Mouse (Mus musculus): Measurements from ENCODE around the gene Ogfr. TPM values are rescaled to one million over a fixed set of nuclear protein-coding genes. Genes with fewer than 3 reads are reported as not detected.

The Ogfr gene
- polyA plus RNA-seq, 1 experiment from 2014 or later: 94.8 TPM

DNA sequence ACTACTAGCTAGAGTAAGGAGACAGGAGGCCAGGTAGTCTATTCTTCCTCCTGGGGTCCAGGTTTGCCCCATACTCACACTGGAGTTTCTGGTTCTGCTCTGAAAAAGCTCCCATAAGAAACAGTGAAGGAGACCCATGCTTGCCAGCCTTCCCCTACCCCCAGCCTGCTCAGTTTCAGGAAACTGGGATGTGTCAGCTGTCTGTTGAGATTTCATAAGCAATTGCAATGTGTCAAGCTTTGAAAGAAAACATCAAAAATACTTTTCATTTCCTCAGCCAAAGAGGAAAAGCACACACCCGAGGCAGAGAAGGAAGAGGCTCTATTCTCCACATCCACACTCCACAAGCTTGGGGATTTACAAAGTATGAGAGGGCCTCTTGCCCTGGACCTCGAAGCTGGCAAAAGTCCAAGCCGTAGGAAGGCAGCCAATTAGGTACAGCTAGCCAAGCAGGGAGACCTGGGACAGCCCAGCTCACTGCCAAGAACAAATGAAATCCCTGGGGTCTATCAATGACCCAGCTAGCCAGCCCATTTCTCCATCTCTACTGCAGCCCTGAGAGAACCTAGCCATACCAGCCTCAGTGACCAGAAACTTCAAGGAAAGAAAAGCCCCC is 19.9 kb upstream of the Ogfr start:
- ATAC-seq (ENCODE audit: low FRiP score, low read depth): no peak
- H3K9me3 ChIP-seq: no peaks in the 10 kb centered on the region
- H3K36me3 ChIP-seq: no peaks in the 10 kb centered on the region
- no peaks in the 10 kb centered on the region for H3K27me3 ChIP-seq (replicated peaks)
- no peak overlapping the region for H3K4me3 ChIP-seq
- no peak overlapping the region for H3K4me2 ChIP-seq (replicated peaks)
- no peak overlapping the region for H3K27ac ChIP-seq
- H3K4me1 ChIP-seq: 0 out of 2 replicates have a peak, but pooled peaks cover 4% of the 10 kb centered on the region
- no peak overlapping the region for H3K9ac ChIP-seq
- WGBS: 63% methylated on average over 3 of the region's 3 CpGs

DNA sequence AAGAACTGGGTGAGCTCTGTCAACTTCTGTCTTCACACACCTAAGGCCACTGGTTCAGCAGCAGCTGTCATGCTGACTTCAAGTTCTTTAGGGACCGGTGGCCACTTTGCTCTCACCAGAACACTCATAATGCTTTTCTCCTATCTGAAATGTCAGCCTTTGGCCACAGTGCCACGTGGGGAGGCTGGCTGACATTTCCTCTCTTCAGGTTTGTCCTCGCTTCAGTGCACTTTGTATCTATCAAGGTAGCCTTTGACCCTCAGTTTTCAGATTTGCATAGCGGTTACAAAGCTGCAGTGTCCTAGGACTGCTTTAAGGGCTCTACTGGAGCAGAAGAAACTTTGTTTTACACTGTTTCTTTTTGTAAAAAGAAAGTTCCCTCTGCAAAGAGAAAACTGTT is 12.6 kb upstream of the Ogfr start:
- Histone ChIP-seq H3K27me3 (replicated peaks) (no peaks in the 10 kb centered on the region), H3K4me1 (no peaks in the 10 kb centered on the region), H3K9me3 (no peaks in the 10 kb centered on the region), H3K4me2 (replicated peaks) (no peak overlapping the region), H3K27ac (no peak overlapping the region), H3K36me3 (no peaks in the 10 kb centered on the region), H3K9ac (no peak overlapping the region), H3K4me3 (no peak overlapping the region)
- no peak for ATAC-seq (ENCODE audit: low FRiP score, low read depth)
- WGBS: 45% methylated on average over 4 of the region's 4 CpGs

DNA sequence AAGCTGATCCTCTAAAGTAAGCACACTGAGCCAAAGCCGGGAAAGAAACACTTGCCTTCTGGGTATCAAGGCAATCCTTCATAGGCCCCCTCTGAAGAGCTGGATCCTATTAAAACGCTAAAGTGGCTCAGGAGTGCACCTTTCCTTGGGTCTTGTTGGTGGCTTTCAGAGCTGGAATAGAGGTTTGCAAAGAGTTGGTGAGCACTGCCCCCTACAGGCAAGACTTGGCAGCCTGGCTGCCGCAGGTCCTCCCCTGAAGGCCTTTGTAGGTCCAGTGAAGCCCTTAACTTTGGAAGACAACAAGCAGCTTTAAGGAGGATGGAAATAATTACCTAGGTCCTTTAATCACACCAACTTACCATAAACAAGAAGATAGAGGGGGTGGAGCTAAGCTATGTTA is 10.4 kb upstream of the Ogfr start:
- H3K4me2 ChIP-seq (replicated peaks): no peak overlapping the region
- H3K27me3 ChIP-seq (replicated peaks): no peaks in the 10 kb centered on the region
- H3K4me3 ChIP-seq: no peak overlapping the region
- peaks cover 7% of the 10 kb centered on the region for H3K4me1 ChIP-seq
- H3K9me3 ChIP-seq: no peaks in the 10 kb centered on the region
- H3K27ac ChIP-seq: no peak overlapping the region
- H3K9ac ChIP-seq: no peak overlapping the region
- WGBS: 8% methylated on average over 3 of the region's 3 CpGs
- H3K36me3 ChIP-seq: no peaks in the 10 kb centered on the region
- no peak for ATAC-seq (ENCODE audit: low FRiP score, low read depth)

DNA sequence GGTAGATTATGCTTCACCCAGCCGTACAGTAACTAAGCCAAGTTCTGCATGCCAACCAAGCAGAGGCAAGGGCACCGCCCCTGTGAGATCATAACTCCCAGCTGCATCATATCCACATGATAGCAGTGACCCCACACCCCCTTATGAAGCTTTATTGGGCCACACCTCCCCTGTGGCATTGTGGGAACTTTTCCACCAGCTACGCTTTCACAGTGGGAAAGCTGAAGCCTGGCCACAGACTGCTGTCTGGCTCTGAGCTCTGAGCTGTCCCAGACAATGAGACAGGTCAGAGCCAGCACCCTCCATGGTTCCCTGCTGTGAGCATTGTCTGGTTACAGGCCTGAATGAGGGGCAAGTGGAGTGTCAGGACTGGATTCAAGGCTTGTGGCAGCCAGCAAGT is 8.0 kb upstream of the Ogfr start, which contains the start of gene Mrgbp:
TSS of gene Mrgbp (plus strand) at position 303 of the 400 bp plus-strand sequence.
- Histone ChIP-seq H3K36me3 (peaks cover 13% of the 10 kb centered on the region), H3K9ac (no peak within 1 kb of the TSS), H3K4me3 (no peak within 1 kb of the TSS), H3K9me3 (no peaks in the 10 kb centered on the region), H3K27ac (no peak within 1 kb of the TSS), H3K27me3 (replicated peaks) (no peaks in the 10 kb centered on the region), H3K4me1 (peaks cover 17% of the 10 kb centered on the region), H3K4me2 (replicated peaks) (peak within 1 kb of the TSS; percentile 97; the same call in 1 of the 2 replicates)
- WGBS: 78% methylated on average over 3 of the region's 3 CpGs
- ATAC-seq (ENCODE audit: low FRiP score, low read depth): no peak

DNA sequence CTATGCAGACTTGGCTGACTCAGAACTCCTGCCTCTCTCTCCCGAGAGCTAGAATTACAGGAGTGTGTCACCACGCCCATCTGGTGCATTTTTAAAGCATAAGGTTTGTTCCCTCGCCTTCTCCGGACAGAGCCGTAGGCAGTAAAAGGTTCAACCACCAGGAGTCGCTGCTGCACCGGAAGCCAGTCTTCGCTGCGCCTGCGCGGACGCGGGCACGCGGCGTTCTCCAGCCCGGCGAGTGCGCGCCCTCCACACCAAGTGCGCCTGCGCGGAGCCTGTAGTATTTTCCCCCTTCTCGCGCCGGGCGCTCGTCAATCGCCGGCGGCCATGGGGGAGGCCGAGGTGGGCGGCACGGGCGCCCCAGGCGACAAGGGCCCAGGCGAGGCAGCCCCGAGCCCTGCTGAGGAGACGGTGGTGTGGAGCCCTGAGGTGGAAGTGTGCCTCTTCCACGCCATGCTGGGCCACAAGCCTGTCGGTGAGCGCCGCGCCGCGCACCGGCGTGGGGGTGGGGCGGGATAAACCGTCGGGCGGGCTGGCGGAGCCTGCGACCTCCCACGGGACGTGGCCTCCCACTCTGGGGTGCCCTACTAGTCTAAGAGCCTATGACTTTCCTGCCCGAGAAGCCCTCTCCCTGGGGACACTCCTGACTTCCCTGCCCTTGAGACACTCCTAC is 6.4 kb upstream of the Ogfr start:
- Histone ChIP-seq H3K9ac (peak overlapping the region; percentile 96), H3K4me3 (peak overlapping the region; percentile 84), H3K27me3 (replicated peaks) (no peaks in the 10 kb centered on the region), H3K36me3 (peaks cover 21% of the 10 kb centered on the region), H3K27ac (0 out of 2 replicates have a peak overlapping the region, but pooled peaks have one; percentile 46), H3K9me3 (no peaks in the 10 kb centered on the region), H3K4me2 (replicated peaks) (peak overlapping the region; percentile 97), H3K4me1 (peaks cover 17% of the 10 kb centered on the region)
- WGBS: under 1% methylated on average over 57 of the region's 57 CpGs
- peak; percentile 73 for ATAC-seq (ENCODE audit: low FRiP score, low read depth)

DNA sequence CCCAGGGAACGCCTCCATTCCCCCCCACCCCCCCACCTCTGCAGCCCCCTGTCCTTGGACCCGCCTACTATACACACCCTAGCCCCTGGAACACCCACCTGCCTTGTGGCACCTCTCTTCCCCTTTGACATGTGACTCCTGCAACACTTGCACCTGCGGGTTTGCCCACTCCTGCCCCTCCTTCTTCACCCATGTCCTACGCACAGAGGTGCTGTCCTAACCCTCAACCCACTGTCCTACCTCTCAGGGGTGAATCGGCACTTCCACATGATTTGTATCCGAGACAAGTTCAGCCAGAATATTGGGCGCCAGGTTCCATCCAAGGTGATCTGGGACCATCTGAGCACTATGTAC is 5.9 kb upstream of the Ogfr start:
- WGBS: 37% methylated on average over 7 of the region's 7 CpGs
- H3K4me1 ChIP-seq: peaks cover 17% of the 10 kb centered on the region
- no peaks in the 10 kb centered on the region for H3K27me3 ChIP-seq (replicated peaks)
- H3K9me3 ChIP-seq: no peaks in the 10 kb centered on the region
- peak overlapping the region; percentile 97 for H3K4me2 ChIP-seq (replicated peaks)
- peak overlapping the region; percentile 96 for H3K9ac ChIP-seq
- peak overlapping the region; percentile 84 for H3K4me3 ChIP-seq
- ATAC-seq (ENCODE audit: low FRiP score, low read depth): peak; percentile 39
- no peak overlapping the region for H3K27ac ChIP-seq
- peaks cover 21% of the 10 kb centered on the region for H3K36me3 ChIP-seq

DNA sequence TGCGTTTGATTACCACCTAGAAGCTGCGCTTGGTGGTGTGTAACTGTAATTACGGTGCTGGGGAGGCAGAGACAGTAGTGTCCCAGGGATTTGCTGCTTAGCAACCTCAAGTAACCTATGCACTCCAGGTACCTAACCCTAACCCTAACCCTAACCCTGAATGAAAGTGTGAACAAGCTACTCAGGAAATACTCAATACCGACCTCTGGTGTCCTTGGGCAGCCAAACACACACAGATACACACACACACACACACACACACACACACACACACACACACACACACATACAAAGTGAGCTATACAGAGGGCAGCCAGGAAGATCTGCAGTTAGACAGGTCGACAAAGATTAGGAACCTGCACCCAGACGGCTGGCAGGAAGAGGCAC is 316 bp upstream of the Ogfr start:
- no peaks in the 10 kb centered on the region for H3K27me3 ChIP-seq (replicated peaks)
- 50% methylated on average over 6 of the region's 6 CpGs for WGBS
- H3K9me3 ChIP-seq: no peaks in the 10 kb centered on the region
- H3K27ac ChIP-seq: 0 out of 2 replicates have a peak overlapping the region, but pooled peaks have one; percentile 82
- peak; percentile 23; the same call in 1 of the 2 replicates for ATAC-seq (ENCODE audit: low FRiP score, low read depth)
- H3K9ac ChIP-seq: peak overlapping the region; percentile 87
- peak overlapping the region; percentile 85 for H3K4me3 ChIP-seq
- peaks cover 20% of the 10 kb centered on the region for H3K4me1 ChIP-seq
- peak overlapping the region; percentile 88 for H3K4me2 ChIP-seq (replicated peaks)
- peaks cover 49% of the 10 kb centered on the region for H3K36me3 ChIP-seq

DNA sequence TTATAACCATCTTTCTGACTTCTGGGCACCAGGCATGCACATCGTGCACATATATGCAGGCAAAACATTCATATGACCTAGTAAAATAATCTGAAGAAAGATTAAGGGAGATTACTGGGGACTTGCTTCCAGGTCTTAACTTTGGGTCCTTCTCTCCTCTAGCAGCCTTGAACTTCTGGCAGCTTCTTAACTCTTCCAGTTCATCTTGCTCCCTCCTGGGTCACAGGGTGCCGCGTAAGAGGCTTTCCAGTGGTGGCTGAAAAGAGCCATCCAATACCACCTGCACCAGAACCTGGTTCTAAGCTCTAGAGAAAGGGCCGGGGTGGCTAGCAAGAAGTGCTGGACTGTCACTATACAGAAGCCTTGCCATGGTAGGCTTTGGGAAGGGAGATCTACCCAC is 8.4 kb downstream of the Ogfr start, which contains the start of gene Col9a3:
TSS of gene Col9a3 (plus strand) at position 301 of the 400 bp plus-strand sequence.
- 48% methylated on average over 4 of the region's 4 CpGs for WGBS
- Histone ChIP-seq H3K36me3 (peaks cover 35% of the 10 kb centered on the region), H3K27ac (peak within 1 kb of the TSS; percentile 15; the same call in 1 of the 2 replicates), H3K4me3 (peak within 1 kb of the TSS; percentile 41), H3K9me3 (no peaks in the 10 kb centered on the region), H3K4me1 (peaks cover 28% of the 10 kb centered on the region), H3K27me3 (replicated peaks) (peaks cover 31% of the 10 kb centered on the region), H3K9ac (peak within 1 kb of the TSS; percentile 59), H3K4me2 (replicated peaks) (peak within 1 kb of the TSS; percentile 77)
- no peak; the same call in 1 of the 2 replicates for ATAC-seq (ENCODE audit: low FRiP score, low read depth)

DNA sequence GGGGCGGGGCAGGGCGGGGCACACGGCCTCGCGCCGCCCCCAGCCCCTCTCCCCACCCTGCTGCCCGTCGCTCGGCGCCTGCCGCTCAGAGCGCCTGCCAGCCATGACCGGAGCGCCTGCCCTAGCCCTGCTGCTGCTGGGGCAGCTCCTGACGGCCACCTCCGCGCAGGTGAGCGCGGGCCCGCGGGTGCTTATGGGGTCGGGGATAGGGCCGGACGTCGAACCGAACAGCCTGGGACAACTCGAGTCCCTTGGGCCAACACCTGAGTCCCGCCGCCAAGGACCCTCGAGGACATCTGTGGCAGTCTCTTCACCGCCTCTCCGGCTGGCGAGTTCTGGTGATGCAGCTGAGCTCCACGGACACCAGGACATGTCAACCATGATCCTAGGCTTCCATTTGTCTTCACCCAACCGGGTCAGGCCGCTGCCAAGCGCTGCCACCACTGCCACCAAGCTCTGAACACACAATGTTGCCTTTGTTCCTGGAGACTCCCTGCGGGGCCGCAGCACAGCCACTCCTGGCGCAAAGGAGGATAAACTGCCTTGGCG is 9.2 kb downstream of the Ogfr start:
- WGBS: 1% methylated on average over 41 of the region's 41 CpGs
- Histone ChIP-seq H3K4me1 (peaks cover 28% of the 10 kb centered on the region), H3K4me3 (peak overlapping the region; percentile 41), H3K36me3 (peaks cover 28% of the 10 kb centered on the region), H3K27me3 (replicated peaks) (peaks cover 31% of the 10 kb centered on the region), H3K9ac (peak overlapping the region; percentile 59), H3K4me2 (replicated peaks) (peak overlapping the region; percentile 77), H3K9me3 (no peaks in the 10 kb centered on the region), H3K27ac (peak overlapping the region; percentile 15; the same call in 1 of the 2 replicates)
- peak; percentile 57; the same call in 1 of the 2 replicates for ATAC-seq (ENCODE audit: low FRiP score, low read depth)

DNA sequence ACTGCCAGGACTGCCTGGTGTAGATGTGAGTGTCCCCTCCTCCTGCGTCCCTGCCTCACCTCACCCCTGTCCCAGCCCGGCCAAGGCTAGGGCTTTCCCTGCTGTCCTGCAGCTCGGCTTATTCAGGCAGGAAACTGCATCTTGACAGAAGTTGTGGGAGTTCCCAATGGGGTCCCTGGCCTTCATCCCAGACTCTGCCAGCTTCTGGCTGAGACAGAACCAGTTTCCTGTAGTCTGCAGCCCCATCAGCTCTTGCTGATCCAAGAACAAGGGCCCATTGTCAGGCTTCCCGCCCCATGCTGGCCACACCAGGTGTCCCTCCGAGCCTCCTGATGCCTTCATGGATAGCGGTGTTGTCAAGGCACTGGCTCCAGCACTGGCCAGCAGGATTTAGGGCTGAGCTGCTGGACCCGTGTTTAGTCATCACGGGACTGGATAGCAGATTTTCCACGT is 11.6 kb downstream of the Ogfr start:
- 20% methylated on average over 9 of the region's 9 CpGs for WGBS
- Histone ChIP-seq H3K9me3 (no peaks in the 10 kb centered on the region), H3K4me2 (replicated peaks) (peak overlapping the region; percentile 24), H3K4me1 (peaks cover 25% of the 10 kb centered on the region), H3K27ac (no peak overlapping the region), H3K36me3 (peaks cover 6% of the 10 kb centered on the region; the same call in 1 of the 2 replicates), H3K27me3 (replicated peaks) (peaks cover 31% of the 10 kb centered on the region), H3K4me3 (no peak overlapping the region), H3K9ac (no peak overlapping the region)
- ATAC-seq (ENCODE audit: low FRiP score, low read depth): no peak

DNA sequence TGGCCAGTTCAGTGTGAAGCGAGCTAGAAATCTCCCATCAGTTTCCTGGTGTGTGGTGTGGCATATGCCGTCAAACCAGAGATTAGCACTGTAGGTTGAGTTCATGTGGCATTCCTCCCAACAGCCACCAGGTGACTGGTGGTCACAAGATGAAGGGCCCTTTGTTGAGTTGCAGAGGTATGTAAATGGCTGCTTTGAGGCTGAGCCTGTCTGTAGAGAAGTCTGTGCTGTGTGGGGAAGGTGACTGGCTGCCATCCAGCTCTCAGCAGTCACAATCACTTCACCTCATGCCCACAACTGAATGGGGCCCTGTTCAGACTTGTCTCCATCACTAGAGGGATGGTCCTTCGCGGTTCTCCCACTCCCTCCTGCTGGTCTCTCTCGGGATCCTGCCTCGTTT is 15.7 kb downstream of the Ogfr start:
- ATAC-seq (ENCODE audit: low FRiP score, low read depth): no peak
- Histone ChIP-seq H3K4me2 (replicated peaks) (no peak overlapping the region), H3K27me3 (replicated peaks) (0 out of 2 replicates have a peak, but pooled peaks cover 5% of the 10 kb centered on the region), H3K4me1 (peaks cover 10% of the 10 kb centered on the region), H3K9me3 (no peaks in the 10 kb centered on the region), H3K9ac (no peak overlapping the region), H3K27ac (no peak overlapping the region), H3K4me3 (no peak overlapping the region), H3K36me3 (no peaks in the 10 kb centered on the region)
- 56% methylated on average over 6 of the region's 6 CpGs for WGBS

DNA sequence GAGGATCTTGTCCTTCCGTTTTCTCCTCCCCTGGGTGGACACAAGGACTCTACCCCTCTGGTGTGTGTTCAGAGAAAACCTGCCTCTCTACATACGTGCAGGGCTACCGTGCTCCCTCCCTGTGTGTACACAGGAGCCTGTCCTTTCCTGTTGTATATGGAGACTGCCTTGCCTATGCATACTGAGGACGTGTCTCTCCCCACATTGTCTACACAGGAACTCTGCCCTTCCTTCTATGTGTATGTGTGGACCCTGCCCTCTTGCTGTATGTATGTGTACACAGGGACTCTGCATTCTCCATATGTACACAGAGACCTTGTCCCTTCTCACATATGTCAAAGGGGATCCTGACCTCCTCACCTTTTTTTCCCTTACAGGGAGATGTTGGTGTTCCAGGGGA is 21.2 kb downstream of the Ogfr start:
- no peak overlapping the region for H3K4me2 ChIP-seq (replicated peaks)
- no peak overlapping the region for H3K9ac ChIP-seq
- 77% methylated on average over 4 of the region's 4 CpGs for WGBS
- no peaks in the 10 kb centered on the region for H3K36me3 ChIP-seq
- H3K9me3 ChIP-seq: no peaks in the 10 kb centered on the region
- H3K27me3 ChIP-seq (replicated peaks): no peaks in the 10 kb centered on the region; the same call in 1 of the 2 replicates
- no peaks in the 10 kb centered on the region for H3K4me1 ChIP-seq
- H3K27ac ChIP-seq: no peak overlapping the region
- no peak for ATAC-seq (ENCODE audit: low FRiP score, low read depth)
- H3K4me3 ChIP-seq: no peak overlapping the region

Data from neural tube, embryonic 12.5 days (tissue).